Mouse (Mus musculus): Measurements from ENCODE around the gene Trem2.

GRCm38 (mm10) chr17:48359616-48360015 is 13.4 kb downstream of the Trem2 start, which contains the start of gene Treml1:
- TF ChIP-seq CTCF (IDR thresholded peaks at IDR 0.05; ENCODE audit: low read depth) (no peak), EP300 (IDR thresholded peaks at IDR 0.05; ENCODE audit: low read depth) (no peak)

Measured in liver, embryonic 14.5 days (tissue).